Mouse (Mus musculus) T-helper 1 cell (primary cell): ENCODE data around the gene Ints3.
"Not testable (repeated sequence)": the region's sequence is repeated elsewhere in the genome, so short reads cannot be mapped to it uniquely, and the experiment has no call there.

ENCODE experiments used
- in situ Hi-C: fragments of 300-600 bp; cut with MboI, MseI; formaldehyde crosslinking; loops from one replicate; pipeline ENCODE4 v1.15.1; 2025; ENCODE audit warnings: high pct_unique_total_duplicates

The Ints3 gene

DNA sequence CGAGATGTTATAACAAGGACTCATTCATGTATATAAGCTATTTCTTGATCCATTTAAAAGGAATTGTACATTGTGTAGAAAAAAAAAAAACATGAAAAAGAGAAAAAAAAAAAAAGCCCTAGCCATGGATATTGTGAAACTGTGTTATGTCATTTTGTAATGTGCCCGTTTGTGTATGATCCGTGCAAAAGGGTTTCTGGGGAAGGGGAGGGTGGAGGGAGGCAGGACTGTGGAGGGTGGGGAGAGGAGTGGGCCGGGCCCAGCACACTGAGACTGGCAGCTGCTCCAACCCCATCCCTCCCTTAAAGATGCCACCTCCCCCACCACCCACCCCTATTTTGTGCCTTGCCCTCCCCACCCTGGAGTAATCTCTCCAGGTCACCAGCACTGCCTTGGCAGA lies 71.9 kb downstream of the Ints3 start:
- in situ Hi-C loops = no loop called here

DNA sequence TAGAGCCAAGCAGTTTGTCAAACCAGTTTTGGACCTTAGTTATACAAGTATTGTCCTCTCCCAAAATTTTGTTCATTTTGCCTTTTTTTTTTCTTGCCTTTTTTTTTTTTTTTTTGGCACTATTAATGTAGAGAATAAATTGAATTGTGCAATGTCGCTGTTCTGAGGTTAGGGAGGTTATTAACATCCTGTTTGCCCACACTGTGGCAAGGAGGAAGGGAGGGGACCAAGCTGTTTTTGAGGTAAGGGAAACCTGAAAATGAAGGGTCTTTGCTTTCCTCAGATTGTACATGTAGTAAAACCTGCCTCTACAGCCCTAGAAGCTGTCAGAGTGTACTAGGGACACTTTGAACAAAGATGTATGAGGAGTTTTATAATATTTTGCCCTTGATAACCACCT lies 74.2 kb downstream of the Ints3 start:
- in situ Hi-C loops = no loop called here

DNA sequence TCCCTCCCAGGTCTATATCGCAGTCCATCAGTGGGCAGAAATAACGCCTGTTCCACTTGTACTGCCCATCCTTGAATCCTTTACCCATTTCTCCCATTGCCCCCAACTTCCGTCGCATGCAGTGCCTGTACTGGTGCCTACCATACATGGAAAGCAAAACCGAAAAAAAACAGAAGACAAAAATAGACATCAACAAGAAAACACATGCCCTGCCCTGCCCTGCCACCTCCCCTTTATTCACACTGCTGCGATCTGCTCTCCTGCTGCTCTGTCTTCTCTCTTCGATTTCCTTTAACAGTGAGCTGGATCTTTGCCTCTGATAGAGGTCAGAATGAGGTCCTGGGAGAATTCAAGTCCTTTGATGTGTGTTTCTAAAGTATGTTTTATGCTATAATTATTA lies 75.5 kb downstream of the Ints3 start:
- in situ Hi-C loops = no loop called here

DNA sequence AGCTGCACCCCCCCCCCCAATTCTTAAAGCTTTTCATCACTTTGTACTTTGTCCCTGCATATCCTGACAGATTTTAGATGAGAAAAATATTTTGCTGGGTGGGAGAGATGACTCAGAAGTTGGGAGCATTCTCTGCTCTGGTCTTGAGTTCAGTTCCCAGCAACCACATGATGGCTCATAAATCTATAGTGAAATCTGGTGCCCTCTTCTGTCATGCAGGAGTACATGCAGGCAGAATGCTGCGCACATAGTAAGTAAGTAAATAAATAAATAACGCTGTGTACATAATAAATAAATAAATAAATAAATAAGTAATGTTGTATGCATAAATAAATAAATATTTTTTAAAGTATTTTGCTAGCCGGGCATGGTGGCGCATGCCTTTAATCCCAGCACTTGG lies 85.6 kb downstream of the Ints3 start:
- in situ Hi-C loops = no loop called here

DNA sequence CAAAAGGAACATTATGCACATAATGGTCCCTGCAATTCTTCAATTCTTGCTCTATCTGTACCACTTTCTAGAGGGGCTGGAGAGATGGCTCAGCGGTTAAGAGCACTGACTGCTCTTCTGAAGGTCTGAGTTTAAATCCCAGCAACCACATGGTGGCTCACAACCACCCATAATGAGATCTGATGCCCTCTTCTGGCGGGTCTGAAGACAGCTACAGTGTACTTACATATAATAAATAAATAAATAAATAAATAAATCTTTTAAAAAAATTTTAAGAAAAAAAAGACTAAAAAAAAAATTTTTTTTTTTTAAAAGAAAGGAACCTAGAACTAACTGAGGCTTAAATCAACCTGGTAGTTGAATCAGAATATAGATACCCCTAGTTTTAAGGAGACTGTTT lies 90.6 kb downstream of the Ints3 start:
- in situ Hi-C loops = not testable (repeated sequence)
